Mouse (Mus musculus): Measurements from ENCODE around the gene Myh3. TPM values are rescaled to one million over a fixed set of nuclear protein-coding genes. Genes with fewer than 3 reads are reported as not detected.

The Myh3 gene
- polyA plus RNA-seq (2017; shearing (Covaris generic)), result 0.14 TPM

DNA sequence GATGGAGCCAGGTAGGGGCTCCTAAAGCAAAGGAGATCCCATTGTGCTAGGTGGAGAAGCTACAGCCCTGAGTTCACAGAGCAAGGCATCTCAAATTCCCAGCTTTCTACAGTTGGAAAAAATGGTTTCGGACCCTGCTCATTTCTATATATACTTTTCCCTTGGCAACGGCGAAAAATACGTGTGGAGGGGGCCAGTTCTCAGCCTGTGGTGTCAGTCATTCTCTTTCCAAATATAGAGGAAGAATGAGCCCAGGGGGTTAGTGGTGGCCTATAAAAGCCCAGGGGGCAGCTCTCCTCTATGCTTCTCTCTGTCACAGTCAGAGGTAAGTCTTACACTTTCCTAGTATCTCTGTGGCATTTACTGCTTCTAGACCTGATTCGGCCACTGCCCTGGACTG is at the start of gene Myh3:
TSS of gene Myh3 (plus strand) at position 301 of the 400 bp plus-strand sequence.

DNA sequence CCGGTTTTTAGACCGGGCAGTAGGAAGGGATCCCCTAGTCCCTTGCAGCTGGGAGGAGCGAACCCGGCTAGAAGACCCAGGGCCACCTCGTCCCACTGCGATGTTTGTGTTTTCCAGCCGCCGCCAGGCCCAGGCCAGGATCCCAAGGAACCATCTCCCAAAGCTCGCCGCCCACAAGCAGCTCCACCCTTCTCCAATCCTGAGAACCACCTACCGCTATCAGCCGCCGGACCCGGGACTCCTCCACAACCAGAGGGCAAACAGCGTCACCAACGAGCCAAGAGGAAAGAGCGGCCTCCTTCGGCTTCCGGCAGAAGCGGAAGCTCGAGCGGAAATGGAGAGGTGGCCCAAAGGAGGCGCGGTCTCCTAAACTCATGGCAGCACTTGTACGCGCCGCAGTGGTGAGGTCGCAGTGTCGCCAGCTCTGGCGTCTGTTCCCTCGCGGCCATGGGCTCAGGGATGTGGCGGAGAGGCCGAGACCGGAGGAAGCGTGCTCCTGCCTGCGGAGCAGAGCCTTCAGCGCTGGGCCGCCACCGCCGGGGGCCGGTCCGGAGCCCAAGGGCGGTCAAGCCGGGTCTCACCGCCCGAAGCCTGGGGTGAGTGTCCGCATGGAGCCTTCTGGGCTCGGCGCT is 25.7 kb upstream of the Myh3 start, which contains the start of the genes Adprm and Sco1:
TSS of gene Adprm (minus strand) at position 274 of the 632 bp plus-strand sequence.
TSS of gene Sco1 (plus strand) at position 350 of the 632 bp plus-strand sequence.

Other genes starting within 250 kb of the Myh3 start
- gene Pirt, start 166.3 kb upstream of the Myh3 start, polyA plus RNA-seq (2017; shearing (Covaris generic)), result not detected
- not detected for gene Tmem238l, start 121.7 kb upstream of the Myh3 start, polyA plus RNA-seq (2017; shearing (Covaris generic))
- gene Tmem220, start 53.1 kb upstream of the Myh3 start, polyA plus RNA-seq (2017; shearing (Covaris generic)), result 1.1 TPM
- 52.7 TPM for gene Adprm, start 25.7 kb upstream of the Myh3 start, polyA plus RNA-seq (2017; shearing (Covaris generic))
- gene Sco1, start 25.6 kb upstream of the Myh3 start, polyA plus RNA-seq (2017; shearing (Covaris generic)), result 11.7 TPM
- not detected for gene Myh2, start 92.7 kb downstream of the Myh3 start, polyA plus RNA-seq (2017; shearing (Covaris generic))
- not detected for gene Myh1, start 121.8 kb downstream of the Myh3 start, polyA plus RNA-seq (2017; shearing (Covaris generic))
- gene Myh4, start 159.7 kb downstream of the Myh3 start, polyA plus RNA-seq (2017; shearing (Covaris generic)), result not detected
- 0.05 TPM for gene Myh8, start 198.8 kb downstream of the Myh3 start, polyA plus RNA-seq (2017; shearing (Covaris generic))
- not detected for gene Myh13, start 243.4 kb downstream of the Myh3 start, polyA plus RNA-seq (2017; shearing (Covaris generic))